Mouse (Mus musculus): ENCODE results near the gene 9030624G23Rik. TPM values are rescaled to one million over a fixed set of nuclear protein-coding genes. Genes with fewer than 3 reads are reported as not detected.
"Not testable (repeated sequence)": the region's sequence is repeated elsewhere in the genome, so short reads cannot be mapped to it uniquely, and the experiment has no call there.

9030624G23Rik gene
- 1.5 and 1.7 TPM in 2 replicates for polyA plus RNA-seq (2016; fragmentation: Nextera tagmentation; extraction: Ambion mirVana)

GRCm38 (mm10) chr12:24097108-24097520 is at the start of gene 9030624G23Rik:
Gene 9030624G23Rik (minus strand): TSS chr12:24097246.
- WGBS = 1% methylated on average over 32 of the region's 39 CpGs
- ATAC-seq (ENCODE audit: insufficient number of reproducible peaks, low FRiP score); H3K36me3 ChIP-seq; H3K9me3 ChIP-seq (replicated peaks); H3K27ac ChIP-seq (ENCODE audit: poor library complexity, severe bottlenecking); H3K4me1 ChIP-seq (replicated peaks); H3K27me3 ChIP-seq (replicated peaks): not testable (repeated sequence)
- Histone ChIP-seq H3K4me2 (peak within 1 kb of the TSS; percentile 67), H3K9ac (peak within 1 kb of the TSS; percentile 67), H3K4me3 (peak within 1 kb of the TSS; percentile 60)

- H3K4me3 ChIP-seq; H3K27me3 ChIP-seq (replicated peaks); H3K36me3 ChIP-seq; ATAC-seq (ENCODE audit: insufficient number of reproducible peaks, low FRiP score); H3K4me1 ChIP-seq (replicated peaks); H3K9ac ChIP-seq; H3K9me3 ChIP-seq (replicated peaks); H3K27ac ChIP-seq (ENCODE audit: poor library complexity, severe bottlenecking); H3K4me2 ChIP-seq: not testable (repeated sequence)
- WGBS = 87% methylated on average over 2 of the region's 5 CpGs
Observed at GRCm38 (mm10) chr12:24083096-24083495, 13.9 kb downstream of the 9030624G23Rik start.

All from heart, embryonic 12.5 days (tissue).